In the genomic region with DNA sequence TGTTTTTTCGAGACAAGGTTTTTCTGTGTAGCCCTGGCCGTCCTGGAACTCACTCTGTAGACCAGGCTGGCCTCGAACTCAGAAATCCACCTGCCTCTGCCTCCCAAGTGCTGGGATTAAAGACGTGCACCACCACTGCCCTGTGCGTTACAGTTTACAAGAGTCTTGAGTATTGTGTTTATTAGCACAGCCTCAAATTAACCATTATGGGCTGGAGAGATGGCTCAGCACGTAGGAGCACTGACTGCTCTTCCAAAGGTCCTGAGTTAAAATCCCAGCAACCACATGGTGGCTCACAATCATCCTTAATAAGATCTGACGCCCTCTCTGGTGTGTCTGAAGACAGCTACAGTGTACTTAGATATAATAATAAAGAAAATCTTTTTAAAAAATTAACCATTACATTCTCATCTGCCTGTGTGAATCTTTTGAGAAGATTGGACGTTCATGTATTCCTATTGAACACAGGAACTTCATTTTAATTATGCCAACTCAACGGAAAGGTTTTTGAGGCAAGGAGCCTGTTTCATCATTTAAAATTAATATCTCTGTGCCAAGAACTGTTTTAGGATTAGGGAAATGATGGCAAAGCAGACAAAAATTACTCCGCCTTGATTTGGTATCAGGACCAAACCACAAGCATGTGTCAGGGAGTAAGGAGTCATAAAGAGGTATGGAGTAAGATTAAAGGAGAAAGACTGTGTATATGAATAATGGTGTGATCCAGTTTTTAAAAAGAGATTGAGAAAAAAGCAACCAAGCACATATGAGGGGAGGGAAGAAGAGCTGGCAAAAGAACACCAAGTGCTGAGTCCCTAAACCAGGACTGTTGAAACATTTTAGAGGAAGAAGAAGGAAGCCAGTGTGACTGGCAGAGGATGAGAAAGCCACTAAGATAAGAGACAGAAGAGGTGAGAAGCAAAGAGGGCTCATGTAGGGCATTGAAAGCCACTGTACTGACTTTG, we compare ENCODE assay signal across 8 mouse cellular contexts. TPM values are rescaled to one million over a fixed set of nuclear protein-coding genes. Genes with fewer than 3 reads are reported as not detected.
DNase-seq lines count a peak whose midpoint lies in the region; ATAC-seq and TF ChIP-seq lines count a peak whose summit lies in the region.

No protein-coding gene starts in this region.

- peak; percentile 7; the same call in 1 of the 2 replicates for ATAC-seq in limb, embryonic 12.5 days (ENCODE audit: insufficient number of reproducible peaks, insufficient read depth, low FRiP score, low TSS enrichment, low read depth)
- ATAC-seq in stomach, embryonic 15.5 days (ENCODE audit: insufficient read depth, low FRiP score, low read depth) = no peak

- H3K4me2 ChIP-seq in CH12.LX (ENCODE audit: insufficient read depth, low read depth, poor library complexity, severe bottlenecking) = peak overlapping the region; percentile 85
- H3K4me2 ChIP-seq in limb, embryonic 12.5 days = peak overlapping the region; percentile 56
- H3K4me2 ChIP-seq in stomach, embryonic 15.5 days = peak overlapping the region; percentile 62

- in situ Hi-C loops in CH12.LX (cut with MboI; ENCODE audit: low pct_ligation_motif_present, low pct_unique_long_range_greater_than_20kb, low sequenced_read_pairs) = no loop called here

- H3K9me3 ChIP-seq in CH12.LX (replicated peaks; ENCODE audit: low read length) = no peaks in the 10 kb centered on the region
- no peaks in the 10 kb centered on the region for H3K9me3 ChIP-seq in limb, embryonic 12.5 days
- H3K9me3 ChIP-seq in stomach, embryonic 15.5 days = no peaks in the 10 kb centered on the region

- no peak for TF ChIP-seq POLR2A in kidney, adult 2 months (IDR thresholded peaks at IDR 0.05; ENCODE audit: low read depth, low read length)
- no peak for TF ChIP-seq POLR2A in CH12.LX (IDR thresholded peaks at IDR 0.05; ENCODE audit: low read depth, low read length)
- no peak; the same call in 1 of the 2 replicates for TF ChIP-seq POLR2A in embryonic fibroblast, embryonic 13.5 days (IDR thresholded peaks at IDR 0.05; ENCODE audit: low read depth, low read length)

- peaks cover 31% of the 10 kb centered on the region for H3K79me2 ChIP-seq in CH12.LX (replicated peaks; ENCODE audit: control insufficient read depth, extremely low read depth, insufficient read depth, poor library complexity, severe bottlenecking)

- 29% methylated on average over 10 of the region's 10 CpGs for WGBS in kidney, adult 2 months
- 42% methylated on average over 10 of the region's 10 CpGs for WGBS in limb, embryonic 12.5 days
- 30% methylated on average over 10 of the region's 10 CpGs for WGBS in stomach, embryonic 15.5 days

- peak overlapping the region; percentile 58 for H3K9ac ChIP-seq in CH12.LX (ENCODE audit: insufficient read depth, low read depth)
- peak overlapping the region; percentile 73 for H3K9ac ChIP-seq in limb, embryonic 12.5 days (replicated peaks)
- peak overlapping the region; percentile 61; the same call in 1 of the 2 replicates for H3K9ac ChIP-seq in stomach, embryonic 15.5 days

- dilution Hi-C loops in CH12.LX (cut with MboI; ENCODE audit: extremely low pct_ligation_motif_present, extremely low pct_unique_long_range_greater_than_20kb, low sequenced_read_pairs) = no loop called here

- TF ChIP-seq EP300 in CH12.LX (IDR thresholded peaks at IDR 0.05; ENCODE audit: low read length) = no peak

- H3K27ac ChIP-seq in kidney, adult 2 months (ENCODE audit: insufficient read depth, low read depth, low read length) = peak overlapping the region; percentile 98
- peak overlapping the region; percentile 90 for H3K27ac ChIP-seq in CH12.LX (ENCODE audit: insufficient read depth, low read depth)
- H3K27ac ChIP-seq in embryonic fibroblast, embryonic 13.5 days (ENCODE audit: insufficient read depth, low read length) = peak overlapping the region; percentile 90
- H3K27ac ChIP-seq in limb, embryonic 12.5 days = peak overlapping the region; percentile 99
- H3K27ac ChIP-seq in stomach, embryonic 15.5 days = peak overlapping the region; percentile 100

- no peaks in the 10 kb centered on the region for H3K36me3 ChIP-seq in kidney, adult 2 months (ENCODE audit: control insufficient read depth, insufficient read depth, low read length)
- peaks cover 0 to 10% of the 10 kb centered on the region in 2 experiments for H3K36me3 ChIP-seq in CH12.LX (replicated peaks in 1 of 2; ENCODE audit: control insufficient read depth in 1 of 2, insufficient read depth in 1 of 2, low read length in 1 of 2)
- no peaks in the 10 kb centered on the region; the same call in 1 of the 2 replicates for H3K36me3 ChIP-seq in limb, embryonic 12.5 days
- H3K36me3 ChIP-seq in stomach, embryonic 15.5 days = no peaks in the 10 kb centered on the region

- peaks cover 2% of the 10 kb centered on the region; the same call in 1 of the 2 replicates for H3K4me1 ChIP-seq in kidney, adult 2 months (ENCODE audit: control insufficient read depth, insufficient read depth, low read length)
- H3K4me1 ChIP-seq in CH12.LX (ENCODE audit: control insufficient read depth in 1 of 2, insufficient read depth in 2 of 2) = peaks cover 4 to 25% of the 10 kb centered on the region in 2 experiments; a peak in 2 of 4 replicates
- peaks cover 5% of the 10 kb centered on the region; the same call in 1 of the 2 replicates for H3K4me1 ChIP-seq in embryonic fibroblast, embryonic 13.5 days (ENCODE audit: control insufficient read depth, insufficient read depth, low read length)
- peaks cover 11% of the 10 kb centered on the region for H3K4me1 ChIP-seq in limb, embryonic 12.5 days (replicated peaks)
- H3K4me1 ChIP-seq in stomach, embryonic 15.5 days = no peaks in the 10 kb centered on the region

- H3K4me3 ChIP-seq in kidney, adult 2 months (ENCODE audit: insufficient read depth, low read depth, low read length) = peak overlapping the region; percentile 73
- peak overlapping the region; percentile 52 to 74 (median 61) for H3K4me3 ChIP-seq in CH12.LX (replicated peaks in 1 of 3; ENCODE audit: low read depth in 2 of 3, low read length in 2 of 3, poor library complexity in 1 of 3)
- peak overlapping the region; percentile 48 for H3K4me3 ChIP-seq in embryonic fibroblast, embryonic 13.5 days (ENCODE audit: insufficient read depth, low read length)
- peak overlapping the region; percentile 82 for H3K4me3 ChIP-seq in limb, embryonic 12.5 days (replicated peaks)
- peak overlapping the region; percentile 75 for H3K4me3 ChIP-seq in stomach, embryonic 15.5 days (replicated peaks)

- TF ChIP-seq RAD21 in CH12.LX (IDR thresholded peaks at IDR 0.05; ENCODE audit: low read depth, low read length) = no peak

- no peak for TF ChIP-seq CTCF in kidney, adult 2 months (conservative IDR thresholded peaks at IDR 0.05; ENCODE audit: insufficient read depth, insufficient read length, low read depth, low read length)
- peak in 1 of 2 experiments; percentile 29; a peak in 2 of 4 replicates for TF ChIP-seq CTCF in CH12.LX (conservative IDR thresholded peaks at IDR 0.05 in 1 of 2, IDR thresholded peaks at IDR 0.05 in 1 of 2; ENCODE audit: low read depth in 2 of 2, low read length in 2 of 2)
- no peak for TF ChIP-seq CTCF in embryonic fibroblast, embryonic 13.5 days (IDR thresholded peaks at IDR 0.05; ENCODE audit: borderline replicate concordance, insufficient read depth, low read length)

- DNase-seq in kidney, adult 2 months = no peak
- no peak for DNase-seq in kidney, postnatal 25 days
- peak; percentile 21 for DNase-seq in CH12.LX (ENCODE audit: extremely low read depth)
- DNase-seq in B cell, adult 2 months = no peak
- no peak for DNase-seq in natural killer cell, adult 2 months (ENCODE audit: low spot score in 2 of 2)

- no peaks in the 10 kb centered on the region for H3K27me3 ChIP-seq in kidney, adult 2 months (replicated peaks; ENCODE audit: control insufficient read depth, insufficient read depth, low read length)
- no peaks in the 10 kb centered on the region for H3K27me3 ChIP-seq in CH12.LX (replicated peaks)
- H3K27me3 ChIP-seq in limb, embryonic 12.5 days = no peaks in the 10 kb centered on the region
- H3K27me3 ChIP-seq in stomach, embryonic 15.5 days (replicated peaks) = no peaks in the 10 kb centered on the region

TF ChIP-seq in CH12.LX, 34 proteins besides CTCF, POLR2A, EP300 and RAD21:
- 0 out of 2 replicates have a peak, but pooled peaks have one; percentile 15 for TF ChIP-seq NELFE (IDR thresholded peaks at IDR 0.05; ENCODE audit: low read depth, low read length)
- 0 out of 2 replicates have a peak, but pooled peaks have one; percentile 25 for TF ChIP-seq MEF2A (IDR thresholded peaks at IDR 0.05; ENCODE audit: borderline replicate concordance, low read depth, low read length)
- no peak for TF ChIP-seq SMC3 (IDR thresholded peaks at IDR 0.05; ENCODE audit: low read depth, low read length)
- TF ChIP-seq CHD1 (IDR thresholded peaks at IDR 0.05; ENCODE audit: low read depth, low read length) = peak; percentile 30; the same call in 1 of the 2 replicates

RNA-seq across cellular contexts. Expression of a gene that starts 1.7 kb away (rescaled TPM):
- polyA plus RNA-seq in kidney, adult 2 months (2012; rRNA removed) = 12.6 and 13.9 TPM in 2 replicates
- total RNA-seq in CH12.LX (2012; rRNA removed) (8.1 and 8.4 TPM in 2 replicates), CH12.LX (2014; rRNA removed) (12.3 and 12.5 TPM in 2 replicates)
- polyA plus RNA-seq in CH12.LX (2012; ENCODE audit: insufficient read length, low read depth) = 13.2 and 16.2 TPM in 2 replicates
- polyA plus RNA-seq in embryonic fibroblast, embryonic 13.5 days (2011; ENCODE audit: insufficient read length, low read depth, missing spikeins) = 32.2 and 37.1 TPM in 2 replicates
- polyA plus RNA-seq in limb, embryonic 12.5 days (2016; fragmentation: Nextera tagmentation; extraction: Ambion mirVana) = 26.5 and 27.8 TPM in 2 replicates
- 20.5 TPM in 2 replicates for polyA plus RNA-seq in stomach, embryonic 15.5 days (2015; fragmentation: Nextera tagmentation; extraction: Ambion mirVana)

RNA-seq across cellular contexts. Expression of a gene that starts 35.4 kb away (rescaled TPM):
- 12.4 and 14.6 TPM in 2 replicates for polyA plus RNA-seq in kidney, adult 2 months (2012; rRNA removed)
- total RNA-seq in CH12.LX (2012; rRNA removed) = 27.1 and 35.7 TPM in 2 replicates
- total RNA-seq in CH12.LX (2014; rRNA removed) = 11.0 and 11.5 TPM in 2 replicates
- polyA plus RNA-seq in CH12.LX (2012; ENCODE audit: insufficient read length, low read depth) = 67.8 and 83.9 TPM in 2 replicates
- 37.4 and 37.7 TPM in 2 replicates for polyA plus RNA-seq in embryonic fibroblast, embryonic 13.5 days (2011; ENCODE audit: insufficient read length, low read depth, missing spikeins)
- 74.9 and 75.7 TPM in 2 replicates for polyA plus RNA-seq in limb, embryonic 12.5 days (2016; fragmentation: Nextera tagmentation; extraction: Ambion mirVana)
- polyA plus RNA-seq in stomach, embryonic 15.5 days (2015; fragmentation: Nextera tagmentation; extraction: Ambion mirVana) = 44.0 and 44.7 TPM in 2 replicates

RNA-seq across cellular contexts. Expression of a gene that starts 51.0 kb away (rescaled TPM):
- polyA plus RNA-seq in kidney, adult 2 months (2012; rRNA removed) = 172 and 274 TPM in 2 replicates
- total RNA-seq in CH12.LX (2012; rRNA removed) (317 and 415 TPM in 2 replicates), CH12.LX (2014; rRNA removed) (453 and 557 TPM in 2 replicates)
- polyA plus RNA-seq in CH12.LX (2012; ENCODE audit: insufficient read length, low read depth) = 251 and 292 TPM in 2 replicates
- polyA plus RNA-seq in embryonic fibroblast, embryonic 13.5 days (2011; ENCODE audit: insufficient read length, low read depth, missing spikeins) = 171 and 236 TPM in 2 replicates
- polyA plus RNA-seq in limb, embryonic 12.5 days (2016; fragmentation: Nextera tagmentation; extraction: Ambion mirVana) = 344 and 355 TPM in 2 replicates
- polyA plus RNA-seq in stomach, embryonic 15.5 days (2015; fragmentation: Nextera tagmentation; extraction: Ambion mirVana) = 312 and 324 TPM in 2 replicates
